Mouse (Mus musculus): ENCODE measurements around the gene Rnpep.

The Rnpep gene

GRCm38 (mm10) chr1:135283826-135284291 is at the start of gene Rnpep:
Gene Rnpep (minus strand): TSS chr1:135284084.
- no peak for DNase-seq (ENCODE audit: extremely low read depth, low read depth, low spot score)

DNA sequence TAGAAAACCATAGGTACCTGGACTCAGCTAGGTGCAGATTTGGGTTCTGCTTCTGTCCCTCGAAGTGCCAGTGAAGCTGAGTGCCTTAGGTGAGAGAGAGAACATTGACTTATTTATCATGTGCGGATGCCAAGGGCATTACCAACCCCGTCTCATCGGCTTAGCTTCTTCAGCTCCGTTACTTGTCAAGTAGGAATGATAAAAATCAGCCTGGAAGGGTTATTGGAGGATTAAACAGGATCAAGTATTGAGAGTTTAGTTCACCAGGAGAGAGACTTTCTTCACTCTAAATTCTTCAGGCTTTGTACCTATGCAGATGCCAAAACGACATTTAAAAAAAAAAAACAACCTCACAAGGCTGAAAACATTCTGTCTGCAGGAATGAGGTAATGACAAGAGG is 46.7 kb upstream of the Rnpep start:
- DNase-seq (ENCODE audit: extremely low read depth, low read depth, low spot score): peak; percentile 97

GRCm38 (mm10) chr1:135328368-135328767 is 44.5 kb upstream of the Rnpep start:
- DNase-seq (ENCODE audit: extremely low read depth, low read depth, low spot score): no peak

DNA sequence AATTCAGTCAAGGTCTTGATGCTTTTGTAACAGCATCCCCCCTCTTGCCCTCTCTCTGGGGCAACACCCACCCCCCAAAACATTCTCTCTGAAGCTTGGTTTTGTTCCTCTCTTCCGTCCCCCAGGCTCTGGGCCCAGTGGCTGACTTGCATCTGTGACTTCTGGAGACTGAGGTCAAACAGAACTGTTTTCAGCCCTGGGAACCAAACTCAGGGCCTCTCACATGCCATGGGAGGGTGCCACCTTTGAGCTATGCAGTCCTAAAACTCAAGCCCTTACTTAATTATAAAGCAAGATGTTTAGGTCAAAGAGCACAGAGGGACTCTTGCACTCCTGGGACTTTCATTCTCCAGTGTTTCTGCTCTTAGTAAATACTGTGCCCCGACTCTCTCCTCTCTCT is 42.0 kb upstream of the Rnpep start:
- no peak for DNase-seq (ENCODE audit: extremely low read depth, low read depth, low spot score)

- no peak for DNase-seq (ENCODE audit: extremely low read depth, low read depth, low spot score)
Observed at GRCm38 (mm10) chr1:135324571-135324970, 40.7 kb upstream of the Rnpep start, which contains the start of gene Lmod1. Gene Lmod1 (plus strand): TSS chr1:135324807.

- DNase-seq (ENCODE audit: extremely low read depth, low read depth, low spot score): no peak
Observed at GRCm38 (mm10) chr1:135323367-135323901, 39.5 kb upstream of the Rnpep start.

GRCm38 (mm10) chr1:135313284-135314031 is 29.6 kb upstream of the Rnpep start, which contains the start of gene Timm17a:
Gene Timm17a (minus strand): TSS chr1:135313778.
- peak; percentile 33 for DNase-seq (ENCODE audit: extremely low read depth, low read depth, low spot score)

GRCm38 (mm10) chr1:135312201-135312600 is 28.3 kb upstream of the Rnpep start:
- DNase-seq (ENCODE audit: extremely low read depth, low read depth, low spot score): no peak

DNA sequence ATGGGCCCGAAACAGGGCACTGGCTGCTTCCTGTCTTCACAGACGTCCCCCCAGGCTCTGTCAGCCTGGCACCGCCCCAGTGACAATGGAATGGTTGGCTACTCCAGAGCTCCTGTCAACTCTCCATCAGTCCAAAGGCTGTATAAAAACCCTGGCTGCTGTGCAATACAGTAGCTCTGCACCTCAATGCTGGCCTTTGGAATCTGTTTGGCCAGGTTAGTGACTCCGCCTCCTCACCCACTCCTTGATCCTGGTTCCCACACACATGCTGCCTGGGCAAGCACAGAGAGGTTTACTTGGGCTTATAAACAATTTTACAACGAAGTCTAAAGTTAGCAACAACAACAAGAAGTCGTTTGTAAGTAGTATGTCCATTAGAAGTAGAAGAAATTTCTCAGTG is 27.5 kb upstream of the Rnpep start:
- DNase-seq (ENCODE audit: extremely low read depth, low read depth, low spot score): peak; percentile 11

- no peak for DNase-seq (ENCODE audit: extremely low read depth, low read depth, low spot score)
Observed at GRCm38 (mm10) chr1:135290908-135291307, 7.0 kb upstream of the Rnpep start.

DNA sequence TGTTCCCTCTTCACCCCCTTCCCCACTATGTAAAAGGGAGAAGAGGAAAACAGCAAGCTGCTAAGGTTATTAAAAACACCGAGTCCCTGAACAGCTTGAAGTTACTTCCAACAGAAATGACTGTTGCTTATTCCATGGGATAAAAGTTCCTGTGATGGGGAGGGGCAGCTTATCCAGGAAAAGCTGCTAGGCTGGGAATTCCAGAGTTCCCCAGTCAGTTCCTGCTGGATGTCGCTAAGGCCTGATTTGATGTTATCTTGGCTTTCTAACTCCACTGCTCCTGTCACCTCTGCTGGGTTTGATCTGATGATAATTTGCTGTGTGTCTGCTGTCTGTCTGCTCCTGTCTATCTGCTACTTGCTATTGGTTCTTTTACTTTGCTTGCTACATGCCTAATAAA is 2.4 kb upstream of the Rnpep start:
- no peak for DNase-seq (ENCODE audit: extremely low read depth, low read depth, low spot score)

GRCm38 (mm10) chr1:135283287-135283825 is 528 bp downstream of the Rnpep start:
- no peak for DNase-seq (ENCODE audit: extremely low read depth, low read depth, low spot score)

- DNase-seq (ENCODE audit: extremely low read depth, low read depth, low spot score): peak; percentile 78
Observed at GRCm38 (mm10) chr1:135282536-135283286, 1.2 kb downstream of the Rnpep start.

DNA sequence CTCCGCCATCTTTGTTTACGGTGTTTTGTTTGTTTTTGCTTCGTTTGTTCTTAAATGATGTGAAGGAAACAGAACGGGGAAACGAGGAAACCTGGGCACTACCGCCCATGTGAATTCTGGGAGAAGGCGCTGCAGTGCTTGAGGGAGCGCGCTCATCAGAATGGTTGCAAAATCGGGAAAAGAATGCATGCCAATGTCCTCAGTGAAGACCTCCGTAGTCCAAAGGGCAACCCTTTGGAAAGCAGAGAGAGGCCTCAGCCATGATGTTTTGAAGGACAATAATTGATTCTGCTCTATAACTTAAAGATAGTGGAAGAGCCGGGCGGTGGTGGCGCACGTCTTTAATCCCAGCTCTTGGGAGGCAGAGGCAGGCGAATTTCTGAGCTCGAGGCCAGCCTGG is 2.0 kb downstream of the Rnpep start:
- no peak for DNase-seq (ENCODE audit: extremely low read depth, low read depth, low spot score)

DNA sequence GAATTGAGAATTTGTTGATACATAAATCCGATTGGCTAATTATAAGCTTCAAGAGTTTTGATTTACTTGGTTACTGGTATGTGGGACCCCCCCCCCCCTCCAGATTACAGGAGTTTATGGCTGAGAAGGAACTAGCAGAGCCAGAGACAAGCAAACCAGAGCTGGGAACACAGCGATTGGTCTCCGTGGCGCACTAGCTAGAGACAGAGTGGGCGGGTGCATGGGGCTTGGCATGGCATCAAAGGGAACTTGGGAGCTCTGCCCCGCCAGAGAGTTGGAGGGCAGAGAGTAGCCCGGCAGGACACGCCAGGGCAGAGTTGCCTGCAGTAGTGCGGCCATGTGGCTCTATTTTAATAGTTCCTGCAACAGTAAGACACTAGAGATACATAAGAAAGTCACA is 3.2 kb downstream of the Rnpep start:
- DNase-seq (ENCODE audit: extremely low read depth, low read depth, low spot score): peak; percentile 39

DNA sequence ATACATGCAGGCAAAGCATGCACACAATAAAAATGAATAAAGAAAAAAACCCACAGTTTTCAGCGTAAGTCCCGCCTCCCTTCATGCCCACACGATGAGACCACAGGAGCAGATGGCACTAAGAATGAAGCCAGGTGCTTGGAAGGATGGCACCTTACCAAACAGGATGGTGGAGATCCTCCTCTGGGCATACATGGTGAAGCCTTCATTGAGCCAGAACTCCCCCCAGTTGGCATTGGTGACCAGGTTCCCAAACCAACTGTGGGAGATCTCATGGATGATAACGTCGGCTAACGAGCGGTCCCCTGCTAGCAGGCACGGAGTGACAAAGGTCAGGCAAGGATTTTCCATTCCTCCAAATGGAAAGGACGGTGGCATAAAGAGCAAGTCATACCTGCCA is 12.5 kb downstream of the Rnpep start:
- DNase-seq (ENCODE audit: extremely low read depth, low read depth, low spot score): no peak

DNA sequence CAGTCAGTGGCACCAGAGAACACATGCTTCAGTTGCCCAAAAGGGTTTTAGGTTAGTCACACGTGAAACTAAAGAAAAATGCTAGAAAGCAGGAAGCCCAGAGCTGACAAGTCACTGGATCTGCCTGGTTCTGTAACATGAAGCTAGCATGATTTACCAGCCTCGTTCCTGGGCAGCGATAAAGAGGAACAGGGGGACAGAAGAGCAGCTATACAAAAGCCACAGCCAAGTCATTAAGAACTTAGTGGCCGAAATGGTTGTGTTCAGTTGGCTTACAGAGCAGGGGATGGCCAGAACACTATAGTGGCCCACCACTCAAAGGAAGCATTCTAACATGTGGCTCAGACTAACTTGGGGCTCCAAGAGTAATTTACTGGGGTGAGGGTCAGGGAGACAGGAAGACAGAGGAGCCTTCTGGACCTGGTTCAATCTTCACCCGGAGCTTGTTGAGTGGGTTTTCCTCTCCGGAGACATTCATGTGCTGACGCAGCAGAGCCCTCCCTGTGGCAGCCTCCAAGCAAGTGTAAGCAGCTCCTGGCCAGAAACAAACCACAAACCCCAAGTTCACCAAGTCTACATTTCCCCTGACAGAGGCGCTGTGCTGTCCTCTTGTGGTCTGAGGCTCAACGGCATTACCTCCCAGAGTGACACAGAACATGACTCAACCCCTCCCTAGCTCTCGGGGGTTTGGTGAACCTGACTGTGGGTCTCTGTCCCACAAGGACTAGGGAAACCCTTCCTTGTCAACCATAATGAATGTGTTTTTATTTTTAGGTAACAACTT is 16.0 kb downstream of the Rnpep start:
- DNase-seq (ENCODE audit: extremely low read depth, low read depth, low spot score): no peak

DNA sequence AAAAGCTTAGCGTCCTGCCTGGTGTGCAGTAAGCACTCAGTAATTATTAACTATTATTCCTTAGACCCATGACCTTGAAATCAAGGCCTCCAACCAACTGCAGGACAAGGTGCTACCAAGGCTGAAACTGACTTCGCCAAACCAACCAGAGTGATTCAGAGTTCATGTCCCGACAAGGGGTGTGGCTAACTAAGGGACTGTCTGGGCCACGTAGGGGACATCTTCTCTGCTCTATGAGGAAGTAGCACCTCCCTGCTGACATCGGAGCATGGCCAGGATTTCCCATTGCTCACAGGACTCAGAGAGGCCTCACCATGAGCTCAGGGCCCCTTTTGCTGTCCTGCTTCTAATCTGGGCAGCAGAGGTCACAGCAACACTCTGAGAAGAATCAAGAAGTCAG is 18.1 kb downstream of the Rnpep start:
- DNase-seq (ENCODE audit: extremely low read depth, low read depth, low spot score): no peak

- DNase-seq (ENCODE audit: extremely low read depth, low read depth, low spot score): no peak
Observed at GRCm38 (mm10) chr1:135263316-135263715, 20.6 kb downstream of the Rnpep start.

DNA sequence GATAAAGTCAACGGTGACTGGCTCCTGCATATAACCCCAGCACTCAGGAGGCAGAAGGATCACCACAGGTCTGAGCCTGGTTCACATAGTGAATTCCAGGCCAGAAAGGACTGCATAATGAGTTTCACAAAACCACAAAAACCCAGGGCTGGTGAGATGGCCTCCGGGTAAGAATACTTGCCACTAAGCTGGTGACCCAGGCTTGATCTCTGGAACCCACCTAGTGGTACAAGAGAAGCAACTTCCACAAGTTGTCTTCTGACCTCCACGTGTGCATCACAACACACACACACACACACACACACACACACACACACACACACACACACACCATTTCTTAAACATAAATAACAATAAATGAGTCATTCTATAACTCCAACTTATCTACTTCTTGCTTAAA is 21.6 kb downstream of the Rnpep start:
- DNase-seq (ENCODE audit: extremely low read depth, low read depth, low spot score): no peak

DNA sequence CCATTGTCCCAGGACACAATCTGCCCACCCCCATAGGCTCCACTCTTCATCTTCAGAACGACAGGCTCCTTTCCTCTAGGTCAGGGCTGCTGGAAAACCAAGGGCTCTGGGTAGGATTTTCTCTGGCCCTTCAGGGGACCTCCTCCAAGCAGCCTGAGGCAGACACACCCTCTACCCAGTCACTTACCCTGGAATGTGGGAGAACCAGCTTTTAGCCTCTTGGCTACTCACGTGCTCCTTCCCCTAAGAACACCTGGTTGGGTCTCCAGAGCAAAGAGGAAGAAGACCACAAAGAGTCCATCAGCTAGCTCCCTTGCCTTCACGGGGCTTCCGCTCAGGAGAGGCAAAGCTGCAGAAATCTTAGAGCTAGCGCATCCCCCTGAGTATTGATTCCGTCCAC is 23.0 kb downstream of the Rnpep start:
- DNase-seq (ENCODE audit: extremely low read depth, low read depth, low spot score): no peak

Measured in fat pad, adult 2 months (tissue).